Mouse (Mus musculus): ENCODE data around the gene Zfp185. TPM values are rescaled to one million over a fixed set of nuclear protein-coding genes. Genes with fewer than 3 reads are reported as not detected.

Zfp185 gene
- total RNA-seq (2021) = 1 to 10 TPM in 1 of 2 experiments, under 1 TPM in 1; 0.82 to 2.5 TPM
- long read RNA-seq, experiment 1, partial matches to known transcripts = 0 of 1 reads
- long read RNA-seq, experiment 1, other reads (novel, unspliced or antisense) = 0 of 1 reads
- long read RNA-seq, experiment 2 = 0 reads

DNA sequence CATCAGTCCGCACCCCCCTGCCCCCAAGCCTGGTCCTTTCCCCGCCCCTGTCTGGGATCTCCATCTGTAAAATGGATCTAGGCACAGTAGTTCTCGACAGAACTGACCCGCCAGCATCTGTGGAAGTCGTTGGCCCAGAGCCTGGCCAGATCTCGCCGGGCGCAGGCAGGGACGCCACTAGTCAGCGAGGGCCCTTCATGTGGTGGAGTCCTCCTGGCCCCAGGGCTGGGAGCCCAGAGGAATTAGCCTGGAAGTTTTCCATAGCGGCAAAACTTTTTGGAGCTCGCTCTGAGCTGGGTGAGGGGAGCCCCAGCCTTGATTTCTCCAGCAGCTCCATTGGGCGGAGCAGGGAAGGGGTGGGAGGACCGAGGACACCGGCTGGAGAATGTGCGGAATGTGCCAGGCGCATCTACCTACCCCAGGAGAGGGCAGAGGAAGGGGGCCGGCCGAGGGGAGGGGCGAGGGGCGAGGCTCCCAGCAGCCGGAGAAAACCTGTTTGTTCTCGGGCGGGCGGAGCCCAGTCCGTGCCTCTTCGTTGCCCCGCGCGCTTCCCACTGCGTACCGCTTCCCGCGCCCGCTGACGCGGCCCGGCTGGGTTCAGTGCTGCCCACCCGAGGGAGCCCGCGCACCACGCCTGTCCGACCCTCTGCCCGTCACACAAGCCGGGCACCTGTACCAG is at the start of gene Zfp185:
Zfp185 (plus strand) TSS at position 499 of the 679 bp plus-strand sequence.
- peak within 1 kb of the TSS; percentile 72 for H3K27ac ChIP-seq
- intact Hi-C loops (cut with DNase I) = no loop called here
- TF ChIP-seq CTCF (IDR thresholded peaks at IDR 0.05) = no peak
- peak within 1 kb of the TSS; percentile 71 for H3K4me3 ChIP-seq
- peak; percentile 71 for DNase-seq

DNA sequence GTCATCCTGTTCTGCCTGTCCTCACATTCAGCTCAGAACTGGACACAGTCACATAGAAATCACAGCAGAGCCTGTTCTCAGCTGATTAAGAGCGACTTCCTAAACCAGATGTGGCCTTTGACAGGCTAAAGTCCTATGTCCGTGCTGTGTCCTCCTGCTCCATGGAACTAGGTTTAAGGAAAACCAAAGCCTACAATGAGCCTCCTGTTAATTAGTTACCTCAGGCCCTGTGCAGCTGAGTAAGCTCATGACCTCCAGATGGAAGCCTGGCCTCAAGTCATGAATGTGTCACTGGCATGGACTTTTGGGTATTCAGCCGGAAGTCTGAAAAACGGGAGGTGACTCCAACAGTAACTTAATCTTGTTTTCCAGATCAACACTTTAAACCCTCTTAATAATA is 33.7 kb upstream of the Zfp185 start:
- intact Hi-C loops (cut with DNase I) = no loop called here
- no peak for DNase-seq
- no peak overlapping the region for H3K4me3 ChIP-seq
- no peak overlapping the region for H3K27ac ChIP-seq
- TF ChIP-seq CTCF (IDR thresholded peaks at IDR 0.05) = no peak

DNA sequence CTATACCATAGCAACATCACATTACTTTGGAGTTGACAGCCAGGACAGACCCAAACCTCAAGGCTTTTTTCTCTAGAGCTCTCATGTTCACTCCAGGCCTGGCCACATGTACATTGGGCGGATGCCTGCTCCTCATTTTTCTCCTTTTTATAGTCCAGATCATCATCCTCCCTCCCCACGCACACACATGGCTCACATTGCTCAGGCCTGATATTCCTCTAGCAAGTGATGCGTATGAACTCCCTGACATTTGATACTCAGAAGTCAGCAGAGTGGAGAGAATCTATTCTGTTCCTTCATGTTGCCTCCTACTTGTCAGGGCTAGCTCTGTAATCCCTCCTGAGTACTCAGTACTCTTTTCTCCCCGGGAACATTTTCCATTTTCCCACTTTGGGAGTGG is 30.7 kb upstream of the Zfp185 start:
- no peak for TF ChIP-seq CTCF (IDR thresholded peaks at IDR 0.05)
- intact Hi-C loops (cut with DNase I) = no loop called here
- H3K4me3 ChIP-seq = no peak overlapping the region
- H3K27ac ChIP-seq = no peak overlapping the region
- DNase-seq = no peak

DNA sequence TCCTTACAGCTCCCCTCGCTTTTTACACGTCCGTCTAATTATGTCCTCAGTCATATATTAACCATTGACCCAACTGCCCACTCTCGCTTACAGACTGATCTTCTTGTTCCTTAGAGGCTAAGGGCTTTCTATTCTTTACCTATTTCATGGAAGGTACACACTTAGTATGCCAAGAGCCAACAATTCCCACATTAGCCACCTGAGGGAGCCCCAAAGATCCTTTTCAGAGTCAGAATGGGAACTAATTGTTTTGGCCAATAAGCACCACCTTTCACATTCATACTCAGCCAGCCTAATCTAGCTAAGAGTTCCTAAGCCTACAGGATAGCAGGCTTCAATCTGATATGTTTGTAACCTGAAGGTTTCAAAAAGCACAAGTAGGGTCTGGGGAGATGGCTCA is 26.7 kb upstream of the Zfp185 start:
- no peak for DNase-seq
- Histone ChIP-seq H3K27ac (no peak overlapping the region), H3K4me3 (no peak overlapping the region)
- intact Hi-C loops (cut with DNase I) = no loop called here
- peak; percentile 39 for TF ChIP-seq CTCF (IDR thresholded peaks at IDR 0.05)

DNA sequence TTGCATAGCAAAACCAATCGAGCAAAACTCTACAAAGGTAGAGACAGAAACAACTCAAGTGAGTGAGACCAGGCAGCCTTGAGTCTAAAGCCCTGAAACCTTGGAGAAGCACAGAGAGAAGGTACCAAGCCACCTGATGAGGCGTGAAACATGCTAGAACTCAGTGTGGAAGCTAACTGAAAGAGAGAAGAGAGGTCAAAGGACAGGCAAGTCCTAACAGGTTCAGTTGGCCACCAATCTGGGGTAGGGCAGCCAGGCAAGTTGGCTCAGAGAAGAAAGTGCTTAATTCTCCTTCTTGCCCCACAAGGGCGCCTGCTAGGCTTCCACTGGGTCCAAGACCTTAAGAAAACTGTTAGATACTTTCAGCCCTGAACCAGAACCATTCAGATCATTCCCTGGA is 25.6 kb upstream of the Zfp185 start:
- intact Hi-C loops (cut with DNase I) = no loop called here
- DNase-seq = no peak

DNA sequence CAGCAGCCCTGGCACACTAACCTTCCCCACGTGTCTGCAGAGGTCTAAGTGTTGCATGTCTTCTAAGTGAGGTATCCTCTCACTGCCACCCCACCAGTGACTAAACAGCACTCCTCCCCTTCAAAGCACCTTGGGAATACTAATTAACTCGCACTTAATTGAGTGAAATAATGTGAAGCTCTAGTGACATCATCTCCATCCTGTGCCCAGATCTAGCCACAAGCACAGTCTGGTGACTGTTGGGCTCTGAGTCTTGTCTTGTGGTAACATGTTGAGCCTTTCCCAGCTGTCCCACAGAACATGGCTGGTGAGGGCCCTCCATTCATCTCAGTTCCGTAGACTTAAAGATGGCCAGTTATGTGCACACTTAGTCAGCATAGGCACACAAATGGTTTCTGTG is 24.4 kb upstream of the Zfp185 start:
- TF ChIP-seq CTCF (IDR thresholded peaks at IDR 0.05) = no peak
- intact Hi-C loops (cut with DNase I) = no loop called here
- DNase-seq = no peak
- Histone ChIP-seq H3K27ac (no peak overlapping the region), H3K4me3 (no peak overlapping the region)

More for the DNA sequence above, 25.6 kb upstream of the Zfp185 start:
- Histone ChIP-seq H3K4me3 (no peak overlapping the region), H3K27ac (no peak overlapping the region)
- no peak for TF ChIP-seq CTCF (IDR thresholded peaks at IDR 0.05)

DNA sequence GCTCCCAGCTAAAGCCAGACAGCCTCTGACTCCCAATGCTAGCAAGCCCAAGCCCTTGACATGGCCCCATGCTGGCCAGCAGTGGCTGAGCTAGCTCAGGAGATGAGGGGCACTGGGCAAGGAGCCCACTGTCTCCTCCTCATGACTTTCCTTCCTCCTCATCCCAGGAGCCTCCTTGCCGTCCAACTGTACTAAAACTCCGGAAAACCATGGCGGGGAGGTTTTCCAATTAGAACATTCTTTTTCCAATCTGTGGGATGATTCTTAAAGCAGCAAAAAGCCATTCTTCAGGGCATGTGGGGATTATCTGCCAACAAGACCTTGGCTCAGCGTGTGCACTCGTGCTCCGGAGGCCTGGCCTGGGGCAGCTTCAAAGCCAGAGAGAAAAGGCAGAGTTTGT is 4.3 kb upstream of the Zfp185 start:
- Histone ChIP-seq H3K27ac (peak overlapping the region; percentile 28), H3K4me3 (no peak overlapping the region)

DNA sequence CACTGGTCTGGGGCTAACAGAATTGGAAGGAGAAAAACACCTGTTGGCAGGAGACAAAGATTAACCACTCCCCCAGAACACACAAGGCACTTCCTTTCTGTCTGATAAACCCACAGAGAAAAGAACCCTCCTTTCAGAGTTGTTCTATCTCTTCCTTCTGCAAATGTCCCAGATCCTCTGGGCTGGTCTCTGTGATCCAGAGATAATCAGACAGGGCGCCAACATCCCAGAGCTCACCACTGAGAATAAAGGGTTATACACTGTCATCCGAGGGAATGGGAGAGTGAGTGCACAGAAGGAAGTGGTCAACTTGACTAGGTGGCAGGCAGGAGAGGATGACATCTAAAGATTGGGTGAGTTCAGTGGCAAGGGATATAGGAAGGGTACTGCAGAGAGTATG is 1.5 kb upstream of the Zfp185 start:
- intact Hi-C loops (cut with DNase I) = no loop called here

More for the DNA sequence above, 4.3 kb upstream of the Zfp185 start:
- intact Hi-C loops (cut with DNase I) = no loop called here
- TF ChIP-seq CTCF (IDR thresholded peaks at IDR 0.05) = no peak
- DNase-seq = no peak

DNA sequence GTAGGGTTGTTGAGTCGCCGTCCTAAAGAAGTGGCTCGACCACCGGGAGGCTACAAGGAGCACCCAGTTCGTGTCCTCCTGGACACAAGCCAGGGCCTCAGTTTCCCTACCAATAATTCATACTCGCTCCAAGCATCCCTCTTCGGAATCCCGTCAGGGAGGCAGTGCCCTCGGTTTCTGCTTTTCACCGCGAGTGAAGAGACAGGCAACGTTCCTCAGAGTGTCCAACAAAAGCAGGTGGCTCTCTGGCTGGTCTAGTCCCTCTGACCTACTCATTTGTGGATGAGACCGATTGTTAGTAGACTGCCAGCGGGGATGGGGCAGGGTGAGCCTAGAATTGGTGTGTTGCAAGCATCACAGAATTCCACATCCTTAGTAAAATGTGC is 374 bp downstream of the Zfp185 start:
- DNase-seq = no peak
- peak overlapping the region; percentile 72 for H3K27ac ChIP-seq
- intact Hi-C loops (cut with DNase I) = no loop called here
- no peak for TF ChIP-seq CTCF (IDR thresholded peaks at IDR 0.05)
- peak overlapping the region; percentile 71 for H3K4me3 ChIP-seq

More for the DNA sequence above, 1.5 kb upstream of the Zfp185 start:
- no peak for TF ChIP-seq CTCF (IDR thresholded peaks at IDR 0.05)
- no peak overlapping the region for H3K4me3 ChIP-seq
- DNase-seq = no peak
- H3K27ac ChIP-seq = no peak overlapping the region

DNA sequence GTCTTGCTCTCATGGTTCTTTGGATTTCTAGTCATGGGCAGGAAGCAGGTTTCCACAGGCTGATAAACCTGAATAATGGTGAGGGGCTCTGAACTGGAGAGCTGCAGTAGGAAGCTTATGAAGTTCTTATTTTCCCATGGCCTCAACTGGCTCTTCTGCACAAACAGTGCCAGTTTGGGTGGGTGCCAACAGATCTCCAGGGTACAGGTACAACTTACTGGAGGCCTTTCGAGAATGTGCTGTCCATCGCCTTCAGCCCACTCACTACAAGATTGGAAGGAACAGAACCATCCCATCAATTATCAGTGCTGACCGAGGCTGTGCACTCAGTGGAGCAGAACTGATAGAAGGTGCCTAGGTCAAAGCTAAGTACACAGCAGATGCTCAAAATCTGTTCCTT is 1.3 kb downstream of the Zfp185 start:
- intact Hi-C loops (cut with DNase I) = no loop called here
- DNase-seq = no peak
- no peak for TF ChIP-seq CTCF (IDR thresholded peaks at IDR 0.05)
- no peak overlapping the region for H3K27ac ChIP-seq
- H3K4me3 ChIP-seq = peak overlapping the region; percentile 71

DNA sequence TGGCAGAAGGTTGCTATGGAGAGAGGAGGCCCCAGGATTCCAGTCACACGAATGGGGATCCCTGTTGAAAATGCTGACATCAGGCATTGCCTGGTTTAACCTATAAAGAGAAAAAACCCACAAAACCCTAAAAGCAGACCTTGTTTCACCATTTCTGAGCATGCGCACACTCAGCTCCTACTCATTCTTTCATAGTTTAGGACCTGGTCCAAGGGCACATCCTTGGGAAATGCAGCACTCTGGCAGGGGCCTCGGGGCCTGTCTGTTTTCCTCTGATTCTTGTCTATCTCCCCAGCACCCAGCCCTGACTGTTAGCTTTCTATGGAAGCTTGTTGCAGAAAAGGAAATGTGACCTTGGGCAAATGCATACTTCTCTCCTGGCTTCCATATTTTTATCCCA is 3.4 kb downstream of the Zfp185 start:
- DNase-seq = no peak
- Histone ChIP-seq H3K4me3 (no peak overlapping the region), H3K27ac (no peak overlapping the region)
- TF ChIP-seq CTCF (IDR thresholded peaks at IDR 0.05) = no peak
- intact Hi-C loops (cut with DNase I) = no loop called here

DNA sequence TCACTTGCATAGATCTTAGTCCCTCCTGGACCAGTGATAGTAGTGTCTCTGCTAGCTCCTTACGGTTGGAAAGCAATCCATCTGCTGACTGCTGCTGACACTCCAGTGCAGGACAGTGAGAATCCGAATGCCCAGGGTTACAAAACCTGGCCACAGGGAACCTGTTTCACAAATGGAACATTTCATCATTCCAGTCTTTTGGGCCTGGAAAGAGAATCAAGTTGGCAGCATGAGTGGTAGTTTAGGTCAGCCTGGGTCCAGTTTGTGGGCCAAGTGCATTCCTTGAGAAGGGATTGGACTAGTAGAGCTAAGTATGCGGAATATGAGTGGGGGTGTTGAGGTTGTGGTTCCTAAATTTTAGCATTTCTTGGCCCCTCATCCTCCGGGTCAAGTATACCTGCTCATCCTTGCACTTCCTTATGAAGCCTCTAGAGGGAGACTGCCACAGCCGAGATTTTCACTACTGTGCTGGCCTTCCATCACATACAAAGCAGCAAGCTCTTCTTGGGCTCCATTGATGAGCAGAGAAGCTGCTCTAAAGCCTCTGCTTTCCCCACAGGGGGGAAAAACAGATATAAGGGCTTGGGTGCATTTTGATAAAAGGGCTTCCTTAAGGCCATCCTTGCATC is 5.3 kb downstream of the Zfp185 start:
- Histone ChIP-seq H3K27ac (no peak overlapping the region), H3K4me3 (no peak overlapping the region)
- DNase-seq = no peak
- peak; percentile 61 for TF ChIP-seq CTCF (IDR thresholded peaks at IDR 0.05)
- intact Hi-C loops (cut with DNase I) = no loop called here

DNA sequence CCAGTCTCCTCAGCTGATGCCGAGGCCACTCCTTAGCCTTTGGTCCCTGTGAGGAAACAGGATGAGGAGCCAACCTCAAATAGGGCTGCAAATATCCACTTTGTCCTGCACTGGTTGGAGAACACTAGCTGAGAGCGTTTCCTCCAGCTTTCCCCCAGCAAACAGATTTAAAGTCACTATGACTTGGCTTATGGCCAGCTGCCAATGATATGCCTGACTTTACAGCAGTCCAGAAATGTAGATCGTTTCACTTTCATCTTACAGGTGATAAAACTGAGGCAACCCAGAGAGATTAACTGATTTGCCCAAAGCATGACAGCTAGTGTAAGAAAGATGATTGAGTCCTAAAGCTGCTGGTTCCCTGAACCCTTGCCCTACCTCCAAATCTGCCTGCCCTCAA is 8.4 kb downstream of the Zfp185 start:
- no peak for DNase-seq
- TF ChIP-seq CTCF (IDR thresholded peaks at IDR 0.05) = no peak
- no peak overlapping the region for H3K27ac ChIP-seq
- intact Hi-C loops (cut with DNase I) = no loop called here
- no peak overlapping the region for H3K4me3 ChIP-seq

DNA sequence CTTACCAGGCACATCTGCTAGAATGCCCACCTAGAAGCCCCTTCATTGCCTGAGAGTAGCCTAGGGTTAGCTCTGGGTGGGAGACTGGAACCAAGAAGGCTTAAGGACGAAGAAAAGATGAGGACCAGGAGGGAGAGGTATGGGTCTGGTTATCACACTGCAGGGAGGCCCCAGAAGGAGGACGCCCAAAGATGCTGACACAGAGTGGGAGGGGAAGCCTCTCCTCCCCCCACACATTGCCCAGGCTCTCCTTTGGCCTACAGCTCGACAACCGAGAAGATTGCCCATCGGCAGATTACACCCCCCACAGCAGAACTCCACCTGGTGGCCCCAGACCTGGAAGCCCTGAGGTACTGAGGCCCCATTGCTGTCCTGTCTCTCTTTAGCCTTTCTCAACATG is 16.0 kb downstream of the Zfp185 start:
- Histone ChIP-seq H3K27ac (no peak overlapping the region), H3K4me3 (no peak overlapping the region)
- intact Hi-C loops (cut with DNase I) = no loop called here
- no peak for TF ChIP-seq CTCF (IDR thresholded peaks at IDR 0.05)
- DNase-seq = no peak

Measured in gastrocnemius, adult 2 months (tissue).